Mouse (Mus musculus): Measurements from ENCODE around the gene Paf1. TPM values are rescaled to one million over a fixed set of nuclear protein-coding genes. Genes with fewer than 3 reads are reported as not detected.

Gene Paf1
- total RNA-seq, 2 experiments from 2014 or later: 68.4 to 79.0 TPM

DNA sequence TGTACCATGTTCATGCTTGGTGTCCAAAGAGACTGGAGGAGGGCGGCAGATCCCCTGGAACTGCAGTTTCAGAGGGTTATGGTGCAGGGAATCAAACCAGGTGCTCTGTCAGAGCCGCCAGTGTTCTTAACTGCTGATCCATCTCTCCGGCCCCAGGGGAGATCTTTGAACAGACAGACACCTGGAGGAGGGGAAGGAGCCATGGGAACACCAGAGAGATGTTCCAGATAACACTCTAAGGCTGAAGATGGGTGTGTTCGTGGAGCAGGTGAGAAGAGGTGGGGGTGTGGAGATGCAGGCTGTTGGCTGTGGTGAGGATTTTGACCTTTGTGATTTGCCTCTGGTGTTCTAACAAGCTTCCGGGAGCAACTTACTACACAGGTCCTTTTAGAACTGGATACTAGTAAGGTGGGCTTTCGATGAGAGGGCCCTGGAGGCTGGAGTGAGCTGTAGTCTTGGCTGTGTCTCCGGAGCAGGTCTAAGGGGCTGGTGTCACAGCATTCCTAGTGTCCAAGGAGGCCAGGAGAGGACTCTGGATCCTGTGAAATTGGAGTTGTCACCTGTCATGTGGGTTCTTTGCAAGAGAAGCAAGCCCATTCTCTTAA is 18.8 kb upstream of the Paf1 start:
- peak overlapping the region; percentile 77; the same call in 1 of the 2 replicates for H3K27ac ChIP-seq
- DNase-seq (ENCODE audit: low spot score in 2 of 2): no peak
- no peak overlapping the region for H3K4me3 ChIP-seq
- TF ChIP-seq CTCF (conservative IDR thresholded peaks at IDR 0.05): no peak

DNA sequence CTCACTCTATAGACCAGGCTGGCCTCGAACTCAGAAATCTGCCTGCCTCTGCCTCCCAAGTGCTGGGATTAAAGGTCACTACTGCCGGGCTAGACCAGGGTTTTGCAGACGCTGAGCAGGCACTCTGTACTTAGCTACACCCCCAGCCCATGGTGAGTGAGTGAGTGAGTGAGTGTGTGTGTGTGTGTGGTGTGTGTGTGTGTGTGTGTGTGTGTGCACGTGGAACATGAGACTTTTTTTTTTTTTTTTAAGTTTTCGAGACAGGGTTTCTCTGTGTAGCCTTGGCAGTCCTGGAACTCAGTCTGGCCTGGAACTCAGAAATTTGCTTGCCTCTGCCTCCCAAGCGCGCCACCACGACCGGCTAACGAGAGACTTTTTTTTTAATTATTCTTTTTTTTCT is 18.1 kb upstream of the Paf1 start:
- TF ChIP-seq CTCF (conservative IDR thresholded peaks at IDR 0.05): no peak
- DNase-seq (ENCODE audit: low spot score in 2 of 2): no peak
- H3K27ac ChIP-seq: peak overlapping the region; percentile 89; the same call in 1 of the 2 replicates
- H3K4me3 ChIP-seq: no peak overlapping the region

DNA sequence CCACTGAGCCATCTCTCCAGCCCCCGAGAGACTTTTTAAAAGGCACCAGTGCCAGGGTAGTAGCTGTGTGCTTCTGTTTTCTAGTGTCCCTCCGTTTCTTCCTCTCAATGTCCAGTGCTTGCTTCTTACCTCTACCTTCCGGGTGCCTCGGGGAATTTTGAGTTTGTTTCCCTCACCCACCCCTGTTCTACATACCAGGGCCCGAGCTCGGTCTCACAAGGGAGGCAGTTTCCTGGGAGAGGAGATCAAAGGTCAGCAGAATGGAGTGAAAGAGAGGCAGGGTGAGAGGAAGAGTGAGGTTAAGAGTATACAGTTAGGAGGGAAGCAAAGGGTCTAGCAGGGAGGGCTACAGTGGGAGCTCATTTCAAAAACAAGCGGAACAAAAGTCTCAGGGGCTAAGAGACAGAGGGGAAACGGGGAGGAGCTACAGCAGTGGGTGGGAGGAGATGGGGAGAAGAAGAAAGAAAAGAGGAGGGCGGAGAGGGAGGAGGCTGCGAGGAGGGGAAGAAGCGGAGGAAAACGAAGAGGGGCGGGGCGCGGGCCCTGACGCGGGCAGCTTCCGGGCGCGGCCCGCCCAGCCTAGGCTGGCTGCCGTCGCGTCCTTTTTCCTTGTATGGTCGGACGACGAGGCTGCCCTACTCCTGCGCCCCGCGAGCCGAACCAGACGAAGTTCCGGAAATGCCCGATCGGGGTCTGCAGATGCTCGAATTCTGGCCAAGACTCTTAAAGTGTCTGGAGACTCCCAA is 17.4 kb upstream of the Paf1 start:
- DNase-seq (ENCODE audit: low spot score in 2 of 2): peak; percentile 66 to 76
- peak overlapping the region; percentile 59 for H3K4me3 ChIP-seq
- H3K27ac ChIP-seq: peak overlapping the region; percentile 89
- no peak for TF ChIP-seq CTCF (conservative IDR thresholded peaks at IDR 0.05)

DNA sequence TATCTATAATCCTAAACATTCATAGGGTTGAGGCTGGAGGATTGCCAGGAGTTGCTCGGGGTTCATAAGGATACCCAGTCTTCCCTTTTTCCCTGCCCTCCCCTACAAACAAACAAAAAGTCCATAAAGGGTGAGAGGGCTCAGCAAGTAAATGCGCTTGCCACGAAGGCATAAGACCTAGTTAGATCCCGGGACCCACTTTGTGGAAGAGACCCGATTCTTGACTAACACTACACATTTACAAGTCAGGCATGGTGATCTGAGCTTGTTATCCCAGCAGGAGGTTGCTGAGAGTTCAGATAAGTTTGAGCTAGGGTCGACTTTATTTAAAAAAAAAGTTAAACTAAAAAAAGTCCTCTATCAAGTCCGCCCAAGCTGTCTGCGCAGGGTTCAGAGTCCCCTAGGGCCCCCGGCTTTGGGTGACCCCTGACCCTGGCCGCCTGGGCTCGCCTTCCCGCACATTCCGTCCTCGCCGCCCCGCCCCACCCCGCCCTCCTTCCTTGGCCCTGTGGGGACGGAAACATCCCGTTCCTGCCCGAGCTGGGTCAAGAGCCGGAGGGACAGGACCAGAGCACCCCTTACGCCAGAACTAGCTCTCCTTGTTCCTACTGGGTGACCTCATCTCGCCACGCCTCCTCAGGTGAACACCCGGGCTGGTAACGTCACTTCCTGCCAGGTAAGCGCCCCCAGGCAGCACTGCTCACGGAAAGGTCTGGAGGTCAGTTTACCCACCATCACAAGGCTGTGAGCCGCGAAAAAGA is 16.6 kb upstream of the Paf1 start:
- no peak for TF ChIP-seq CTCF (conservative IDR thresholded peaks at IDR 0.05)

DNA sequence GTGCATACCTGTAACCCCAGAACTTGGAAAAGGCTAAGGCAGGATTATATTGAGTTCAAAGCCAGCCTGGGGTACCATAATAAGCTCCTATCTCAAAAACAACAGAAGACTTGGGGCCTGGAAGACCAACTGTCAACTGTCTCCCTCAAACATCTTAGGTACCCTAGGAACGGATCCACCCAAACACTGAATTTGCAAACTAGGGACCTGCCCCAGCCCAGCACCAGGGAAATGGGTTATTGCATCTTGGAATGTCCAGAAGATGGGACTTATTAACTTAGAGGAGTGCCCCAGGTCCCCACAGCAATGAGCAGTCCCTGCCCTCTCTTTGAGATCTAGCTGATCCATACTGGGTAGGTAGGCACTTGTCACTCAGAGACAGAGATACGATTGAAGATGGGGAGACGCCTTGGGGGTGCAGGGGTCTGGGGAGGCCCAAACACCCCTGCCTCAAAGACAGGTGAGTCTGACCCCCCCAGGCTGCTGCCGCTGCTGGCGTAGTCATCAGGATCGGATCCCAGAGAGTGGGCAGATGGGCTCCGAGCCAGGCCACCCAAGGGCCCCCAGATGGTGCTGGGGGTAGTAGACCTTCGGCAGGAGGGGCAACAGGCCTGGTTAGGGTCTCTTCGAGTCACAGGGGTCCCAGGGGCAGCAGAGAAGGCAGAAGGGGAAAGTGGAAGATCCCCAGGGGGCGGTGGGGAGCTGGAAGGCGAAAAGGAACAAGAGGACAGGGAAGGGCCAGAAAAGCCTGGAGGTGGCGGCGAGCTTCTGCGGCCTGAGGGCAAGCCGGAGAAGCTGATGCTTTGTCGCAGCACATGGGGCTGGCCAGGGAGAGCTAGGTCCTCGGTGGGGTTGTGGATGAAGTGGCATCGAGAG is 15.3 kb upstream of the Paf1 start:
- no peak for DNase-seq (ENCODE audit: low spot score in 2 of 2)
- H3K27ac ChIP-seq: peak overlapping the region; percentile 94
- no peak for TF ChIP-seq CTCF (conservative IDR thresholded peaks at IDR 0.05)
- peak overlapping the region; percentile 59 for H3K4me3 ChIP-seq

More for the DNA sequence above, 16.6 kb upstream of the Paf1 start:
- DNase-seq (ENCODE audit: low spot score in 2 of 2): no peak
- Histone ChIP-seq H3K27ac (peak overlapping the region; percentile 89), H3K4me3 (peak overlapping the region; percentile 59)

DNA sequence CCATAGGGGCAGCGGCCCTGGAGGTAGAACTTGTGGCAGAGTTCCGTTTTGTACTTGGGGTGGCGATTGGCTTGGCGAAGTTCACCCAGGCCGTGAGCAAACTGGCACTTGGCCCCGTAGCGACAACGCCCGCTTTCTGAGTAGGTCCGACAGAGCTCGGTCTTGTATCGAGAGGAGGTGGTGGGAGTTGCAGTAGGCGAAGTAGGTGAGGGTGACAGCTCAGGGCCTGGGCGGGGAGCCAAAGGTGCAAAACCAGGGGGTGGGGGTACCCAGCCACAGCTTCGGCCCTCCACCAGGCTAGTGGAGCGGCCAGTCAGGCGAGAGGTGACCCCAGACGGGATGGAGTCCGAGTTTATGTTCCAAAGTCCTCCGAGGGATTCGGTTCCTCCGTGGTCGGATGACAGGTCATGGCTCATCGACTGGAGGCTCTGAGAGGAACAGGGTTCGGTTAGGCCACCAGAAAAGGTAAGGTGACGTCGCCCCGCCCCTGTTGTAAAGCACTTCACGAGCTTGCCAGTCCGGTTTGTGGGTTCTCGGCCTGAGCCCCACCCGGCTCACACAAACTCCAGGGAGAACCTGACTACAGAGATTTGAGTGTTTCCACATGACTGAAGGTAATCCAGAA is 14.6 kb upstream of the Paf1 start:
- Histone ChIP-seq H3K27ac (peak overlapping the region; percentile 94), H3K4me3 (peak overlapping the region; percentile 59)
- DNase-seq (ENCODE audit: low spot score in 2 of 2): no peak
- no peak for TF ChIP-seq CTCF (conservative IDR thresholded peaks at IDR 0.05)

DNA sequence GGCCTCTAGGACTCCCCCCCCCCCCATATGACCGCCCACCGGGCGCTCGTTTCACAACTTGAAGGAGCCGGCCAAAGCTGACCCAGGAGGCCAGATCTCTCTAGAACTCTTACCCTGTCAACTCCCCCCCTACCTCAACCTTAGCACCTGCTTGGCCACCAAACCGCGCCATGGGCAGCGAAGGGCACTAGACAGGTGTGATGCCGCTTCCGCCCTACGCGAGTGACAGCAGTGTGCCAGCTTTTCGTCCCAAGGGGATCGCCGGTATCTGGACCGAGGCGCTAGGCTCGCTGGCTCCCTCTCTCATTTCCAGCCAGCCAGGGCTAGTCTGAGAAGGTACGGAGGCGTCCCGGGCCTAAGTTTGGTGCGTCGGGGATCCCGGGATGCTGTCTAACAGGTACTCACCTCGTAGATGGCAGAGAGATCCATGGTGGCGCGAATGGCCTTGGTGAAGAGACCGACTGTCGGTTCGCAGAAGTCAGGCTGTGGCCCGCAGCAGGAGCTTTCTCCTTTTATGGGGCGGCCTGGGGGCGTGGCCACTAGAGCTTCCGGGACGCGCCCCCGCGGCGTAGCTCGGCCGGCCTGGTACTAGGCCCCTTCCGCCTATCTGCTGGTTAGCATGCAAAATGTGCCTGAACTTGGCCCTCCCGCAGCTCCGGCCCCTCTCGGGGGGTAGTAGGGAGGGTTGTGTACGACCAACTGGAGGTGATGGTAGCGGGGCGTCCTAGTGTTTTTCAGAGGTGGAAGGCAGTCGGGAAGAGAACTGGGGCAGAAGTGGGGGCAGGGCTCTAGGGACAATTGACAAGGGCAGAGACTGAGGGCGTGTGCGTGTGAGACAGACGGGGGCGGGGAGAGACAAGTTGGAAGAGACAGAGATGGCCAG is 13.7 kb upstream of the Paf1 start:
- H3K27ac ChIP-seq: peak overlapping the region; percentile 94
- DNase-seq (ENCODE audit: low spot score in 2 of 2): peak; percentile 66 to 79
- TF ChIP-seq CTCF (conservative IDR thresholded peaks at IDR 0.05): no peak
- peak overlapping the region; percentile 59 for H3K4me3 ChIP-seq

DNA sequence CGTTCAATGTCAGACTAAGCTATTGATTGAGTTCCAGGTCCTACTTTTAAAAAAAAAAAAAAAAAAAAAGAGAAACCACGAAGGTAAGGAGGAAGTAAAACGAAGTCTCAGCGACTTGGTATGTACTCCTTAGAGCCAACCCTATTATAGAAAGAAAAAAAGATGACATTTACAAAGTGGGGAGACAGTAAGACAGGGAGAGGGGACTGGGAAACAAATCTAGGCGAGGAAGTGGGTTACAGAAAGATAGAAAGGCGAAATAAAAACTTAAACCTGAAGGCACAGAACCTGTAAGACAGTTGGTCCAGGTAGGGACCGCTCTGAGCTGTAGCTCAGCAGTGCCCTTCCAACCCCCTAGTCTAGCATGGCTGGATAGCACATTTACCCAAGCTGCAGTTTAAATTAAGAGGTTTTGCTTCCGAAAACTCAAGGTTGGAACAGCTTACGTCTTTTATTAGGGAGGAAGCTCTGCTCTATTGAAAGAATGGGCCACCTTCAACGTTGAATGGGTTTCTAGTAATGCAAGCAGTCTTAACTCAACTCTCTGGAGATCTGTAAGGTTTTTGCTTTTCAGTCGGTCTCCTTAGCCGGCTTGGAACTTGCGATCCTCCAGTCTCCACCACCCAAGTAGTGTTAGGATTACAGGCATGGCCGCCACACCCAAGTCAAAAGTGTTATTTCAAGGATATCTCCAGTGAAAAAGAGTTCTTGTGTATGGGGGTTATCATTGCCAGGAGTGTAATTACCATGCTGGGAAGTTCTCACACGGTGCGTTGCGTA is 12.3 kb upstream of the Paf1 start, which contains the start of gene Zfp36:
TSS of gene Zfp36 (minus strand) at position 17 of the 780 bp plus-strand sequence.
- TF ChIP-seq CTCF (conservative IDR thresholded peaks at IDR 0.05): no peak
- Histone ChIP-seq H3K4me3 (peak within 1 kb of the TSS; percentile 59), H3K27ac (peak within 1 kb of the TSS; percentile 94)

DNA sequence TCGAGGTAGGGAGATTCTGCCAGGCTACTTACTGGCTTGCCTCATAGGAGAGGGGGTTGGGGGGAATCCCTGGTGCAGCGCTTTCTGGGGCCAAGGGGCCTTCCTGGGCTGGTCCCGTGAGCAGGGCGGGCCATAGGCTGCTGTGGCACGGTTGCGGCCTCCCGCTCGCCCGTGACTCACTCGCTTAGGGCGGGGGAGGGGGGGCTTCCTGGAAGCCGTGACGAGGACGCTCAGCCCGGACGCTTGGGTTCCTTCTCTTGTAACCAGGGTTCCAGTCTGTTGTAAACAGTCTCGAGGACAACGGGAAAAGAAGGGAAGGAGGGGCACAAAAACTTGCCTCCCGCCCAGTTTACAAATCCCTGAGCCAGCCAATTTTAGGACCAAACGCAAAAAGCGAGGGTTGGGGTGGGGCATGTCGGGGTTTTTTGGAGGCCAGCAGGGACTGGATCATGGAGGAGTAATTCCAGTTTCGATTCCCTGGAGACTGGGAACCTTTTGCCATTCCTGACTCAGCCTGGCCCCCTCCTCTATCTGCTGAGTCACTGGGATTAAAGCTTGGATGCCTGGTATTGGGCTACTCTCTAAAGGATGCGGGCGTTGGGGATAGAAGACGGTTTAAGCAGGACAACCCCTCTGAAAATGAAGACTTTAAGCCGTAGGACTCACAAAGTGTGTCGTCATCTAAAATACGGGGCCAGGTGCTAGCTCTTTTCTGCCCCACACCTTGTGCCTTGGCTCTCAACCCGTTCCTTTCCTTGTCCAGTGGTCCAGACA is 11.5 kb upstream of the Paf1 start:
- DNase-seq (ENCODE audit: low spot score in 2 of 2): no peak
- no peak for TF ChIP-seq CTCF (conservative IDR thresholded peaks at IDR 0.05)
- peak overlapping the region; percentile 90 for H3K27ac ChIP-seq
- peak overlapping the region; percentile 38 for H3K4me3 ChIP-seq

More for the DNA sequence above, 12.3 kb upstream of the Paf1 start, which contains the start of gene Zfp36:
- no peak for DNase-seq (ENCODE audit: low spot score in 2 of 2)

DNA sequence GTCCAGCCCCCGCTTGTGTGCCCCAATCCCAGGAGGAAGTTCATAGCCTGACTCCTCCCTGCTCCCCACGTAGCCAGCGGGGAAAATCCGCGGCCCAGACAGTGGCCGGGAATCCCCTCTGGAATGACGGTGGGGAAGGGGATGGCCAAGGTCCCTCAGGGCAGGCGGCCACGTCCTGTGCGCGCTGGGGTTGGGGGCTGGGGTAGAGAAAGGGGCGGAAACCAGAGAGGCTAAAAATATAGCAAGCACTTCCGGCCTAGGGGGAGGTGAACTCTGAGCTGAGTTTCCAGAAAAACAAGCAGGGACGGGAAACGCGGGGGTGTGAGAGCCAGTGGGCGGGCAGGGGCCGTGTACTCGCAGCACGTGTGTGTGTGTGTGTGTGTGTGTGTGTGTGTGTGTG is 10.8 kb upstream of the Paf1 start:
- Histone ChIP-seq H3K4me3 (peak overlapping the region; percentile 38), H3K27ac (peak overlapping the region; percentile 90)
- DNase-seq (ENCODE audit: low spot score in 2 of 2): no peak
- TF ChIP-seq CTCF (conservative IDR thresholded peaks at IDR 0.05): no peak
